Mouse (Mus musculus): ENCODE results near the gene Glyctk. TPM values are rescaled to one million over a fixed set of nuclear protein-coding genes. Genes with fewer than 3 reads are reported as not detected.

The Glyctk gene
- polyA plus RNA-seq, 1 experiment from 2014 or later = 2.9 TPM

DNA sequence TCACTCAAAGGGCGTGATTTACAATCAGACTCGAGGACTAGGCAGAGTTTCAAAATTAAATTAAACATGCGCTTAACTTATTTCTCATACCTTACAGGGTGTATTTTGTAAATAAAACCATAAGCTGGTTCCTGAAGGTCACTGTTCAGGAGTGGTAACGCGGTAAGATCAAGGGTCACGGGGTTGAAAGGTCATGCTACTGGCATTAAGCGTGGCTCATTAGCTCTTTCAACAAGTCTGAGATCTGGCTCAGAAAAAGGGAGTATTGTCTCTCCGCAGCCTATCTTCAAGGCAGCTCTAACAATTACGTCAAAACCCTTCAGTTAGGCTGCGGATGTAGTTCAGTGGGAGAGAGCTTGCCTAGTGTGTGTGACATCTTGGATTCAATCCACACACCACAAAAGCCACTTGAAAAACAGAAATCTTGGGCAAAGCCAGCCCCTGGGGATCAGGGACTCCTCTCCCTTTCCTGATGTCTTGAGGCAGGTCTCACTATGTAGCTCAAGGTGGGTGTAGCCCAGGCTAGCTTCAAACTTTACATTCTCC is 20.2 kb downstream of the Glyctk start:
- WGBS = 30% methylated on average over 10 of the region's 10 CpGs
- no peak overlapping the region for H3K4me3 ChIP-seq
- no peak for ATAC-seq (replicated peaks)
- no peaks in the 10 kb centered on the region for H3K9me3 ChIP-seq
- H3K27me3 ChIP-seq = peaks cover 24% of the 10 kb centered on the region; the same call in 1 of the 2 replicates
- H3K27ac ChIP-seq (replicated peaks) = no peak overlapping the region
- H3K9ac ChIP-seq (replicated peaks) = no peak overlapping the region
- peaks cover 23% of the 10 kb centered on the region for H3K4me1 ChIP-seq
- no peaks in the 10 kb centered on the region for H3K36me3 ChIP-seq
- no peak overlapping the region for H3K4me2 ChIP-seq (replicated peaks)

DNA sequence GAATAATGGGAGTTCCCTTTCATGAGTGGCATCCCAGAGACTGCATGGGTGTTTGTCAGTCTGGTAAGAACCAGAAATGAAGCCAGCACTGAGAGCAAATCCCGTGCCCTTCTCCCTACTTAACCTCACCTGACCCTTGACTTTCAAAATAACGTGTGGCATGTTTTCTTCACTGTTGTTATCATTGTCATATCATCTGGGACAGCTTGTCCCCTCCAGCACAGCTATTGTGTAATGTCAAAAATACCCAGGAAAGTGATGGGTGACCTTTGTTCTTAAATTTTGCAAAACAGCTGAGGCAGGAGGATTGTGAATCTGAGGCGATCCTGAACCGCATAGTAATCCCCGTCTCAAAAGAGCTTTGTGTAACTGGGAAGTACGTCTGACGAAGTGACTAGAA is 27.7 kb downstream of the Glyctk start:
- Histone ChIP-seq H3K9me3 (no peaks in the 10 kb centered on the region), H3K4me3 (no peak overlapping the region), H3K9ac (replicated peaks) (no peak overlapping the region), H3K4me1 (peaks cover 17% of the 10 kb centered on the region), H3K36me3 (no peaks in the 10 kb centered on the region), H3K27ac (replicated peaks) (no peak overlapping the region), H3K27me3 (no peaks in the 10 kb centered on the region), H3K4me2 (replicated peaks) (no peak overlapping the region)
- 86% methylated on average over 7 of the region's 7 CpGs for WGBS
- no peak for ATAC-seq (replicated peaks)

DNA sequence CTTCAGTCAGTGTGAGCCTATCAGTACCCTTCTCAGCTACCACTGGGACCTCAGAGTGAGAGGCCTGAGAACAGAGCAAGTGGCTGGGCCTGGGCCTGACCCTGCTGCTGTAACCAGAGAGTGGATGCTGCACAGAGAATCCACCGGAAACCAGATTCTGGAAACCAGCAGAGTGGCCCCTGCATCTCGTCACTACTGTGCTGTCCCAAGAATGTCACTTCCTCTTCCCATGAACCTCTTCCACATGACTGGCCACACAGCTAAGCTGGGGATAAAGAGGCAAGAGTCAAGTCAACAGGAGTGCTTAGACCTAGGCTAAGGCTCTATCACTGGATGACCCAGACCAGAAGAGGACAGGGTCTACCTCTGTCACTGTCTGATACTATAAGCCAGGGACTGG is 28.9 kb downstream of the Glyctk start:
- H3K27me3 ChIP-seq = no peaks in the 10 kb centered on the region
- H3K4me3 ChIP-seq = no peak overlapping the region

DNA sequence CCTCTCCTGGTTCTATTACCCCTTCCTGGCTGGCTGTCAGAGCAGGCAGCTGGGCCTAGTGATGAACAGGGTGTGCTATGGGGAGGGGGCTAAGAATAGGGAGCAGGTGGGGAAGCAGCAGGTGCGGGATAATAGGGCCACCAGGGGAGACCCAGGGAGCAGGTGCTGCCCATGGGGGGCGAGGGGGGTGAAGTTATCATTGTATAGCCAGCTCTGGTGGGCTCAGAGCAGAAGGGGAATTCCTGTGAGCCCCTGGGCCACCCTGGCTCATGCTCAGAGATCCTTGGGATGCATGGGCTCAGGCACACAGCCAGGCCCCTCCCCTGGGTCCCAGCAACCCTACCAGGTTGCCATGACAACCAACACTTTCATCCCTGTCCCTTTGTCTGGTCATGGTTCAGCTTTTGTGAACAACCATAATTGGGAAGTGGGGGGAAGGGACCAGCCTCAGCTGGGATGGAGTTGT is 31.1 kb downstream of the Glyctk start:
- peak; percentile 94 for ATAC-seq (replicated peaks)
- Histone ChIP-seq H3K4me2 (replicated peaks) (no peak overlapping the region), H3K36me3 (no peaks in the 10 kb centered on the region), H3K27ac (replicated peaks) (peak overlapping the region; percentile 82), H3K4me3 (no peak overlapping the region), H3K9me3 (no peaks in the 10 kb centered on the region), H3K9ac (replicated peaks) (no peak overlapping the region), H3K27me3 (no peaks in the 10 kb centered on the region), H3K4me1 (peaks cover 17% of the 10 kb centered on the region)
- WGBS = 0% methylated on average over 2 of the region's 2 CpGs

More for the DNA sequence above, 28.9 kb downstream of the Glyctk start:
- WGBS = 84% methylated on average over 2 of the region's 2 CpGs
- no peak for ATAC-seq (replicated peaks)
- H3K9ac ChIP-seq (replicated peaks) = no peak overlapping the region
- H3K27ac ChIP-seq (replicated peaks) = no peak overlapping the region
- no peak overlapping the region for H3K4me2 ChIP-seq (replicated peaks)
- H3K36me3 ChIP-seq = no peaks in the 10 kb centered on the region
- H3K9me3 ChIP-seq = no peaks in the 10 kb centered on the region
- H3K4me1 ChIP-seq = peaks cover 17% of the 10 kb centered on the region

DNA sequence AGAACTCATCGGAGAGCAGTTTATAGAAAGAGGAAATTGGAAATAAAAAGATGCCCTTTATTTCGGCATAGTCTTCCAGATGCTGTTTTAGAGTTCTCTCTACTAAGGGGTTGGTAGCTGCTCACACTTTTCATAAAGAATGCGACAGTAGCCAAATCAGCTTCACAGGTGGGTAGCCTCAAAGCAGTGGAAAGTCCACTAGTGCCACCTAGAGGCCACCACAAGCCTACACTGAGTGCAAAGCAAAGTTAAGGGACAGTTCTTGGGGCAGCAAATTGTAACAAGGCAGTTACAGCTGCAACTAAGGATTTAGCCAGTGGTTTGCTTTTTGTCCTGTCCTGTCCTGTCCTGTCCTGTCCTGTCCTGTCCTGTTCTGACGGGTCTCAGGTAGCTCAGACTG is 34.3 kb downstream of the Glyctk start:
- Histone ChIP-seq H3K4me2 (replicated peaks) (no peak overlapping the region), H3K27ac (replicated peaks) (no peak overlapping the region), H3K27me3 (no peaks in the 10 kb centered on the region), H3K4me1 (peaks cover 17% of the 10 kb centered on the region), H3K36me3 (no peaks in the 10 kb centered on the region), H3K9me3 (no peaks in the 10 kb centered on the region), H3K9ac (replicated peaks) (no peak overlapping the region), H3K4me3 (no peak overlapping the region)
- WGBS = 47% methylated on average over 4 of the region's 4 CpGs
- no peak for ATAC-seq (replicated peaks)

DNA sequence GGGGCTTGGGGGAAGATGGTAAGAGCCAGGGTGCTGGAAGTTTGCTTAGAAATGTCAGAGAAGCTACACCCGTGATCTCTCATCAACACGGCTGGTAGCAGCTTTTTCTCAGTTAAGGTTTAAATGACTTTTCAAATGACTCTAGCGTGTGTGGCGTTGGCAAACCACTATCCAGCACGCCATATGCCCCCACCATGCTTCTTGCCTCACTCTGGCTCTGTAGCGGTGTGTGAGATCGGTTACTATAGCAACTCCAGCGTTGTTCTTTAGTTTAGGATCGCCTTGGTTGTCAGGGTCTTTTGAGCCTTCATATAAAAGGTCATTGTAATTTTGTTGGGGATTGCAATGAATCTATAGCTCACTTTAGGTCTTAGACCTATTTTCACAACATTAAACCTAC is 38.9 kb downstream of the Glyctk start:
- no peak for ATAC-seq (replicated peaks)
- H3K9me3 ChIP-seq = no peaks in the 10 kb centered on the region
- 48% methylated on average over 9 of the region's 9 CpGs for WGBS
- H3K4me3 ChIP-seq = no peak overlapping the region
- no peaks in the 10 kb centered on the region for H3K36me3 ChIP-seq
- no peak overlapping the region for H3K27ac ChIP-seq (replicated peaks)
- no peaks in the 10 kb centered on the region for H3K27me3 ChIP-seq
- H3K9ac ChIP-seq (replicated peaks) = no peak overlapping the region
- no peak overlapping the region for H3K4me2 ChIP-seq (replicated peaks)
- H3K4me1 ChIP-seq = peaks cover 13% of the 10 kb centered on the region

DNA sequence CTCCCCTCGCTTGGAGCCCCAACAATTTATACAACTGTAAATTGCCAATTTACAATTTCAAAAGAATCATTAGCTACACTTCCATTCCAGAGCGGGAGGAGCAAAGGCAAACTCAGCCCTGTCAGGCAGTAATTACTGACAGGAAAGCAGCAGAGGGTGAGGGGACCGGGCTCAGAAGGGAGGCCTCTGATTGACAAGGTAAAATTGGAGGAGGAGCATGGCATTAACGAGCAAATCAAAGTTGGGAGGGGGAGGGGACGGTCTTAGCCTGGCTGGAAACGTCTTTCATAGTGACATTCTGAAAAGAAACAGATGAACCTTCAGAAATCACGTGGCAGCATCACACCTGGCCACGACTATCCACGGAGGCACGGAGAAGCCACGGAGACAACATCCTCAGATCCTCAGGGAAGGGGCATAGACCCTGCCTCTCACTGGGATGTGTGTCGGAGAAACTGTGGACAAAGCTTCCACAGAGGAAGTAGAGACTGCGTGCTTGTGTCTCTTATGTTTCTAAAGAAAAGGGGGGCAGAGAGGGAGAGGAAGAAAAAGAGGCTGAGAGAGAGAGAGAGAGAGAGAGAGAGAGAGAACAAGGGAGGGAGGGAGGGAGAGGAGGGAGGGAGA is 42.0 kb downstream of the Glyctk start:
- 5% methylated on average over 13 of the region's 13 CpGs for WGBS

DNA sequence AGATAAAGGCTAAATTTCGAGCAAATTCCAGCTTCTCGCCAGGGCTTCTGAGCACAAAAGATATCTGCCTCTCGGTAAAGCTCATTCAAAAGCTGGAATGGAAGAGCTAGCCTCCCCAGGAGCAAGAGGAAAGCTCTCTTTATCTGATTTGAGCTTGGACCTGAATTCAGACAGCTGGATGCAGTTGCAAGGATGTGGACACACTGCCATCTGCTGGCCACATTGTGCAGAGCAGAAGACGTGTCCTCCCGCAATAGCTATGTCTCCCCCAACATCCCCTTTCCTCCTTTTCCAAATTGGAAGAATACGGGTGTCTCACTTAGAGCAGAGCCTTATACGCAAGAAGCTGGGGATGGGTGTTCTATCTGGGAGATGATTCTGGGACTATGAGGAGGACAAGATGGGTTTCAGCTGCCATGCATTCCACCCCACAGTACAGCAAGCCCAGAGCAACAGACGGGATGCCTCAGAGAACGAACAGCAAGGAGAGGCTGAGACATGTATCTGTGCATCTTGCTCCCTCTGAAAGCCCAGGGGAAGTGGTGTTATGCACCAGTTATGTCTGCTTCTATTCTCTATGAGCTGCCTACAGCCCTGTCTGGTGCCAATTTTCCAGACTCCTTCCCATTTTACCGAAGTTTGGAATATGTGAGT is 45.0 kb downstream of the Glyctk start:
- Histone ChIP-seq H3K9ac (replicated peaks) (no peak overlapping the region), H3K4me1 (peaks cover 13% of the 10 kb centered on the region), H3K4me3 (no peak overlapping the region), H3K9me3 (no peaks in the 10 kb centered on the region), H3K36me3 (no peaks in the 10 kb centered on the region), H3K27ac (replicated peaks) (no peak overlapping the region), H3K27me3 (no peaks in the 10 kb centered on the region), H3K4me2 (replicated peaks) (no peak overlapping the region)
- ATAC-seq (replicated peaks) = peak; percentile 53; the same call in 1 of the 2 replicates
- 26% methylated on average over 10 of the region's 10 CpGs for WGBS

More for the DNA sequence above, 42.0 kb downstream of the Glyctk start:
- H3K9ac ChIP-seq (replicated peaks) = no peak overlapping the region; the same call in 1 of the 2 replicates
- peak overlapping the region; percentile 45 for H3K4me2 ChIP-seq (replicated peaks)
- ATAC-seq (replicated peaks) = peak; percentile 82
- no peaks in the 10 kb centered on the region for H3K36me3 ChIP-seq
- no peaks in the 10 kb centered on the region for H3K27me3 ChIP-seq
- H3K9me3 ChIP-seq = no peaks in the 10 kb centered on the region
- H3K27ac ChIP-seq (replicated peaks) = peak overlapping the region; percentile 80
- H3K4me1 ChIP-seq = peaks cover 13% of the 10 kb centered on the region
- peak overlapping the region; percentile 23 for H3K4me3 ChIP-seq

DNA sequence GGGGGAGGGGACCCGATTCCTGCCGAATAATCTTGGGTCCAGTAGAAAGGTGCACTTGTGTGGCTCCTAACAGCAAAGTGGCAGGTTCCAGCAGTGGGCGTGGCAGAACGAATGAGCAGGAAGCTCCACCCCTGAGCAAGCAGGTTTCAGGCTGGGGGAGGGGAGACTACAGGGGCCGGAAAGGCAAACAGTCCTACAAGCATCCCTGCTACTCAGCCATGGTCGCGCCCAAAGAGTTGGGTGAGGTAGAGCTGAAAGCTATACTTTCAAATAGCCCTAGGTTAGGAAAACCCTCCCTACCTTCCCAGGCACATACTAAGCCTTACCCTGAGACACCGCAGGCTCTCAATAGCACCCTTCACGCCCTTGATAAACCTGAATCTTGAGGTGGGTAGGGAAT is 51.7 kb downstream of the Glyctk start:
- Histone ChIP-seq H3K27ac (replicated peaks) (no peak overlapping the region), H3K9me3 (no peaks in the 10 kb centered on the region), H3K27me3 (no peaks in the 10 kb centered on the region), H3K36me3 (no peaks in the 10 kb centered on the region), H3K4me2 (replicated peaks) (no peak overlapping the region), H3K4me3 (no peak overlapping the region), H3K9ac (replicated peaks) (no peak overlapping the region), H3K4me1 (no peaks in the 10 kb centered on the region)
- WGBS = 85% methylated on average over 9 of the region's 9 CpGs
- no peak for ATAC-seq (replicated peaks)

DNA sequence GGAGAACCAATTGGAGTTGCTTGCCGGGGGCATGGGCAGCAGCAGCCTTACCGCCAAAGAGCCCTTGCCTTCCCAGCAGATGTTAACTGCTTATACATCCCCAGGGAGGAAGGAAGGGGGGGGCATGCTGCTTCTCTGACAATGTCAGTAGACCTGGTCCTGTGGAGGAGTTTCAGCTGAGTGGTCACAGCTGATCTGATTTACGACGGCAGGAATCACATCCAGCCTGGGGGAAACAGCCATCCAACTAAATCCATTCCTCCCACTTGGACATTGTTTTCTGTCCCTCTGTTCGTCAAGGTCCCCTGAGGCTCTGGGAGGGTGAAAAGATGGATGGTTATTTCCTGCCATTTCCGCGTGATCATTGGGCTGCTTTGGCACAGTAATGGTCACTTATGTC is 53.5 kb downstream of the Glyctk start:
- H3K9me3 ChIP-seq = no peaks in the 10 kb centered on the region
- H3K9ac ChIP-seq (replicated peaks) = no peak overlapping the region
- H3K4me1 ChIP-seq = no peaks in the 10 kb centered on the region
- no peaks in the 10 kb centered on the region for H3K36me3 ChIP-seq
- H3K27ac ChIP-seq (replicated peaks) = no peak overlapping the region
- H3K27me3 ChIP-seq = no peaks in the 10 kb centered on the region
- no peak overlapping the region for H3K4me2 ChIP-seq (replicated peaks)
- WGBS = 94% methylated on average over 7 of the region's 7 CpGs
- ATAC-seq (replicated peaks) = no peak
- H3K4me3 ChIP-seq = no peak overlapping the region

Measured in forebrain, embryonic 15.5 days (tissue).